Mouse (Mus musculus) spleen, postnatal 36 days (tissue): ENCODE results near the gene Vamp2.

Experiments
- DNase-seq, 2 experiments: peaks; one replicate each; pipeline ENCODE4 v3.0.0; 2022; ENCODE audit warnings: low spot score in 2 of 2, mixed read lengths in 1 of 2

Gene Vamp2

DNA sequence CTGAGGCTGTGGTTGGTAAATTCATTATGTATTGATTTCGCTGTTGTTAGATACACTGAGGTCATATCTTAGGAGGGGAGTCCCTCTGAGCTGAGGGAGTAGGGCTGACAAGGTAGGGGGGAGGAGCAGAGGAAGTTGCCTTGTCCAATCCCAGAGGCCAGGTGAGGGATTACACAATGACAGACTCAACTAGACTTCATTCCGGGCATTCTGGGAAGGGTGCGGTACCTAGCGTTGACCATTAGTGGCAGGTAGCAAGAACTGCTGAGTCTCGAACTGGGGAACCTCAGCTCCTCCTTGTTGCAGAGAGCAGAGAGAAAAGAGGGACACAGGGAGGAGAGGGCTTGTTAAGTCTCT lies 45.3 kb downstream of the Vamp2 start:
- DNase-seq = no peak

DNA sequence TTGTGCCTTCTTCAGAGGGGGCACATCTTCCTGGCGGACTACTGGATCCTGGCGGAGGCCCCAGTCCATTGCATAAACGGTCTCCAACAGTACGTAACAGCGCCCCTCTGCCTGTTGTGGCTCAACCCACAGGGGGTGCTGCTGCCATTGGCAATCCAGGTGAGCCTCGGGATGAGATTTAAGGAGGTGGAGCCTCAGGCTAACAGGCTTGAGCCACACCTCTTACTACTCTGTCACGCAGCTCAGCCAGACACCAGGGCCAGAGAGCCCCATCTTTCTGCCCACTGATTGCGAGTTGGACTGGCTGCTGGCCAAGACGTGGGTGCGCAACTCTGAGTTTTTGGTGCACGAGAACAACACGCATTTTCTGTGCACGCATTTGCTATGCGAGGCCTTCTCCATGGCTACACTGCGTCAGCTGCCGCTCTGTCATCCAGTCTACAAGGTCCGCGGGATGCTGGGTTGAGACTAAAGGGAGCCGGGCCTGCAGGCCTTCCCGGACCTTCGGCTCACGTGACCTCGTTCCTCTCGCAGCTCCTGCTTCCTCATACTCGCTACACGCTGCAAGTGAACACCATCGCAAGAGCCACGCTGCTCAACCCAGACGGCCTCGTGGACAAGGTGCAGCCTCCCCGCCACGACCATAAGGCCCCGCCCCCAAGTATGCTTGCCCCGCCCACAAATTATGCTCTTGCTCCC lies 45.8 kb downstream of the Vamp2 start:
- DNase-seq = peak in 1 of 2 experiments; percentile 30

DNA sequence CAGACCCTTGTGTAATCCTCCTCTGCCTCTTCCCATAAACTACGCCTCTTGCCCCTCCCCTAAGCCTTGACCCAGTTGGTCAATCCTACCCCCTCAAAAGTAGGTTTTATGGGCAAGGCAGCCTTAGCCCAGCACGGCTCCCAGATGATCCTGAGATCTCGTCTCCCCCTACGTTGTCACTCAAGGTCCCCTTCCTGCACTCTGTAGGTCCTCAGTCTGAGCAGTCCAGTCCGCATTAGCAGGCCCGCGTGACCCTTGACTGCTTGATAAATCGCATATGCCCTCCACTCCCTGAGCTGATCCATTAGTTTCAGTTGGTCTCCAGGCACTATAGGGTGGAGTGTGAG lies 46.3 kb downstream of the Vamp2 start:
- no peak for DNase-seq

DNA sequence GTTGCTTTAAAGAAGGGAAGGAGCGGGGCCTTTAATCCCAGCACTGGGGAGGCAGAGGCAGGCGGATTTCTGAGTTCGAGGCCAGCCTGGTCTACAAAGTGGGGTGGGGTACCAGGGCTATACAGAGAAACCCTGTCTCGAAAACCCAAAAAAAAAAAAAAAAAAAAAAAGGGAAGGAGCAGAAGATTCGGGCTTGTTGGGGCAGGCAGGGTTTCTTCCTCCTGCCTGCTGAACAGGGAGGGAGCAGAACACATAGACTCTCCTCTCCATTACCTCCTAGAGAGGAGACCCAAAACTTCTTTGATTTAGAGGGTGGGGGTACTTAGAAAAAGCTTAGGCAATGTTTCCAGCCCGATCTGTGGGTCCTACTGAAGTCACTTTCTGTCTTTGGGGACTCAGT lies 47.1 kb downstream of the Vamp2 start:
- DNase-seq = no peak
